Mouse (Mus musculus) neural tube, embryonic 14.5 days (tissue): Measurements from ENCODE around the gene Acsl1. TPM values are rescaled to one million over a fixed set of nuclear protein-coding genes. Genes with fewer than 3 reads are reported as not detected.

Source experiments
- ATAC-seq: fragments of 200-750 bp; cut with Nextera tagmentation; 2 replicates; pipeline ENCODE4 v1.8.0; 2017; ENCODE audit warnings: low read depth, mild to moderate bottlenecking, moderate TSS enrichment, moderate library complexity
- H3K27ac ChIP-seq: fragments of 300-500 bp; sonication (generic); 2 replicates; pipeline ENCODE4 v1.5.1; 2014; ENCODE audit warnings: low read depth, mild to moderate bottlenecking, control low read depth, low read length, moderate library complexity, mixed read lengths
- H3K27me3 ChIP-seq: fragments of 300-500 bp; sonication (generic); 2 replicates; pipeline ENCODE4 v1.6.1; 2014; ENCODE audit warnings: low read length; ENCODE audit not compliant: control insufficient read depth, insufficient read depth
- H3K36me3 ChIP-seq: fragments of 300-500 bp; sonication (generic); 2 replicates; pipeline ENCODE4 v1.6.1; 2014; ENCODE audit warnings: low read length, mixed read lengths; ENCODE audit not compliant: control insufficient read depth, insufficient read depth
- H3K4me1 ChIP-seq: fragments of 300-500 bp; sonication (generic); 2 replicates; pipeline ENCODE4 v1.6.1; 2014; ENCODE audit warnings: low read length; ENCODE audit not compliant: control insufficient read depth, insufficient read depth
- H3K4me2 ChIP-seq: fragments of 300-500 bp; sonication (generic); 2 replicates; pipeline ENCODE4 v1.6.1; 2014; ENCODE audit warnings: mild to moderate bottlenecking, low read depth, low read length, control low read depth
- H3K4me3 ChIP-seq: fragments of 300-500 bp; sonication (generic); 2 replicates; pipeline ENCODE4 v1.5.1; 2014; ENCODE audit warnings: low read depth, low read length, control low read depth, mixed read lengths
- H3K9ac ChIP-seq: fragments of 300-500 bp; sonication (generic); replicated peaks from 2 replicates; pipeline ENCODE4 v1.6.1; 2014; ENCODE audit warnings: low read depth, mild to moderate bottlenecking, control low read depth, low read length, mixed read lengths
- H3K9me3 ChIP-seq: fragments of 300-500 bp; sonication (generic); 2 replicates; pipeline ENCODE4 v1.6.1; 2016; ENCODE audit warnings: low read length; ENCODE audit not compliant: control insufficient read depth
- WGBS: fragments of 180-500 bp; shearing (Covaris S2); extraction: QIAGEN DNeasy Blood & Tissue Kit; methylation state at CpG from one replicate; pipeline ENCODE4 v1.1.7; 2014; 5-methylcytosine and 5-hydroxymethylcytosine counted together
- polyA plus RNA-seq: library from polyadenylated mRNA; unstranded; fragments of >200 nt; fragmentation: Nextera tagmentation; extraction: Ambion mirVana; gene quantifications from 2 replicates; pipeline ENCODE4 v1.2.1, GENCODE M21; 2014

The Acsl1 gene
- polyA plus RNA-seq, 1 experiment from 2014 or later = 19.9 TPM

DNA sequence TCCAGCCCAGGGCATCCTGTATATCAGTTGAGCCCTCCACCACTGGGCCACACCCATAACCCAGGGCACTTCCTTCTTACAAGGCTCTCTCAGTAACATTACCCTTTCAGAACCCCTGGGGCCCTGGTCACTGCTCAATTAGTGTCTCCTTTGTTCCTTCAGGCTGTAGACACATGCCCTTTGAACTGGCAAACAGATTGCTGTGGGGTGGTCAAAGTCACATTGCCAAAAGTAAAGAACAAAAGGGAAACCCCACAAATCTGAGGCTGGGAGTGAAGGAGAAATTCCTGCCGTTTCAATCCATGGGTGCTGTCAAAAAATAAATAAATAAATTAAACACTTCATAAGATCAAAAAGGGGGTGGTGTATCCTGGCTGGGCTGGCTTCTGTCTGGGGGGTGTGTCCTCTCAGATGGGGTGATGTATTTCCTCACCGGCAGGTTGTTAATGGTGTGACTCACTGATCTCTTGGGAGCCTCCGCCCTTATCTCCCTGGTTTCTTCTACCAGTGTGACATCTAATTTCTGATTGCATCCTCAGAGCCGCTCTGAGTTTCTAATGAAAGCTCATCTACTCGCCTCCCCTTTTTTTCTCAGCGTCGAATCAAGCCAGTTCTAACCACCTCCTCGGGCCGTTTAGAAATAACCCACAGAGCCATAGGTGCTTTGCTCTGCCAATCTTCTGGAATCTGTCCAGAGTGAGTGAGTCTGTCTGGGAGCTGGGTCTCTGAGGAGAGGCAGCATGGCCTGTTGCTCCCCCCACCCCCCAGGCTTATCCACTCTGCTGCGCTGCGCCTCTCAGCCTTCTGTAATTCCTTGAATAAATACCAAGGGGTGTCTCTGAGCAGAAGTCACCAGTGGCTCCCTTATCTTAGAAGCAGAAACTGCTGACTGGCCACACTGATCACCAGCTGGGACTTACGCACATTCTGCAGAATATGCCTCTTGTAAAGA lies 24.6 kb upstream of the Acsl1 start:
- Histone ChIP-seq H3K27ac (no peak overlapping the region), H3K27me3 (no peaks in the 10 kb centered on the region), H3K36me3 (no peaks in the 10 kb centered on the region), H3K9me3 (no peaks in the 10 kb centered on the region), H3K4me2 (no peak overlapping the region), H3K4me3 (no peak overlapping the region), H3K9ac (no peak overlapping the region), H3K4me1 (no peaks in the 10 kb centered on the region)
- 31% methylated on average over 12 of the region's 12 CpGs for WGBS
- ATAC-seq = no peak; the same call in 1 of the 2 replicates

DNA sequence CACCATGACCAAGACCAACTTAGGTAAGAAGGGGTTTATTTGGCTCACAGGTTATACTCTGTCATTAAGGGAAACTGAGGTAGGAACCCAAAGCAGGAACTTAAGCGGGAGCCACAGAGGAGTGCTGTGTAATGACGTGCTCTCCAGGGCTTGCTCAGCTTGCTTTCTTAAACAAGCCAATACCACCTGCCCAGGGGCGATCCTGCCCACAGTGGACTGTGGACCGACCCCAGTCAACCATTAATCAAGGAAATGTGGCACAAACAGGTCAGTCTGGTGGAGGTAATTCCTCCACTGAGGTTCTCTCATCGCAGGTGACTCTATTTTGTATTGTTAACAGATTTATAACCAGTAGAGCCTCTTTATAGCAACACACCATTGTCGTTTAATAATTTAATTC lies 23.5 kb upstream of the Acsl1 start:
- no peaks in the 10 kb centered on the region for H3K4me1 ChIP-seq
- no peak overlapping the region for H3K9ac ChIP-seq
- WGBS = 87% methylated on average over 6 of the region's 6 CpGs
- H3K4me2 ChIP-seq = no peak overlapping the region
- no peak overlapping the region for H3K4me3 ChIP-seq
- no peak overlapping the region for H3K27ac ChIP-seq
- H3K36me3 ChIP-seq = no peaks in the 10 kb centered on the region
- ATAC-seq = no peak
- H3K27me3 ChIP-seq = no peaks in the 10 kb centered on the region
- H3K9me3 ChIP-seq = no peaks in the 10 kb centered on the region

DNA sequence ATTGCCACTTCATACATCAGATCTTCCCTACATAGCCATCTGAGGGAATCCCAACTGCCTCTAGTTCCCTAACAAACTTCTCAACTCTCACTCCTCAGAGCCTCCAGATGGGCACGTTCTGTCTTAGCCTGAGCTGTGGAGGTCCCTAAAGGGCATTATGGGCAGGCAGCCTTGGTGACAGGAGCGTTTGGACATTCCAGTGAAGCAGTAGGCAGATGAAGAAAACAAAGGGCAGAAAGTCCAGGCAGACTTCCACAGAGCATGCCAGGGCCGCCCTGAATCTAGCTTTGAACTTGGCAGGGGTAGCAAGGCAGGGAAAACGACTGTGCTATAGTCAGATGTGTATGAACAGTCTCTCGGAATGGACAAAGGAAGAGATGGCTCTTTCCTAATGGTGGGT lies 22.2 kb upstream of the Acsl1 start:
- no peaks in the 10 kb centered on the region for H3K9me3 ChIP-seq

DNA sequence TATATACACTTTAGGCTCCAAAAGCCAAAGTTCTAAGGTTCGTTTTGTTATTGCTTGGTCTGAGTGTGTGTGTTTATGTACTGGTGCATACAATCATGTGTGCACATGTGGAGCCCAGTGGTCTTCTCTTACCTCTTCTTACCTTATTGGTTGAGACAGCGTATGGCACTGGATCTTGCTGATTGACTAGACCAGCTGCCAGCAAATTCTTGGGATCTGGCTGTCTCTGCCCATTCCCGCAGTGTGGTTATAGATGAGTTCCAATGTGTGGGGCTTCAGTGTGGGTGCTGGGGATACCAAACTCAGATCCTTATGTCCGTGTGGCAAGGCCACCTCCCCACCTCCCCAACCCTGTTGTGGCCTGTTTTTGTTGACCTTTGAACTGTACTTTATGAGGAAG lies 21.8 kb upstream of the Acsl1 start:
- Histone ChIP-seq H3K9ac (no peak overlapping the region), H3K27me3 (no peaks in the 10 kb centered on the region), H3K4me3 (no peak overlapping the region), H3K9me3 (no peaks in the 10 kb centered on the region), H3K27ac (no peak overlapping the region), H3K4me2 (no peak overlapping the region), H3K36me3 (no peaks in the 10 kb centered on the region), H3K4me1 (no peaks in the 10 kb centered on the region)
- no peak for ATAC-seq
- WGBS = 86% methylated on average over 4 of the region's 4 CpGs

More for the DNA sequence above, 22.2 kb upstream of the Acsl1 start:
- Histone ChIP-seq H3K4me3 (no peak overlapping the region), H3K4me2 (no peak overlapping the region), H3K27me3 (no peaks in the 10 kb centered on the region), H3K27ac (no peak overlapping the region), H3K36me3 (no peaks in the 10 kb centered on the region), H3K9ac (no peak overlapping the region), H3K4me1 (no peaks in the 10 kb centered on the region)
- no peak for ATAC-seq
- WGBS = 78% methylated on average over 5 of the region's 5 CpGs

GRCm38 (mm10) chr8:46449723-46450251 lies 21.1 kb upstream of the Acsl1 start:
- H3K27me3 ChIP-seq = no peaks in the 10 kb centered on the region
- H3K36me3 ChIP-seq = no peaks in the 10 kb centered on the region
- H3K9ac ChIP-seq = no peak overlapping the region
- no peak overlapping the region for H3K27ac ChIP-seq
- H3K4me1 ChIP-seq = no peaks in the 10 kb centered on the region
- no peak overlapping the region for H3K4me2 ChIP-seq
- no peak; the same call in 1 of the 2 replicates for ATAC-seq
- WGBS = 79% methylated on average over 8 of the region's 8 CpGs
- no peaks in the 10 kb centered on the region for H3K9me3 ChIP-seq
- no peak overlapping the region for H3K4me3 ChIP-seq

GRCm38 (mm10) chr8:46458215-46458811 lies 12.5 kb upstream of the Acsl1 start:
- Histone ChIP-seq H3K4me3 (no peak overlapping the region), H3K4me1 (no peaks in the 10 kb centered on the region), H3K36me3 (no peaks in the 10 kb centered on the region), H3K4me2 (no peak overlapping the region), H3K27me3 (no peaks in the 10 kb centered on the region), H3K9ac (no peak overlapping the region), H3K9me3 (no peaks in the 10 kb centered on the region), H3K27ac (no peak overlapping the region)
- WGBS = 69% methylated on average over 6 of the region's 6 CpGs
- no peak for ATAC-seq

- no peak for ATAC-seq
- Histone ChIP-seq H3K9ac (no peak overlapping the region), H3K4me3 (no peak overlapping the region), H3K27me3 (no peaks in the 10 kb centered on the region), H3K4me1 (peaks cover 9% of the 10 kb centered on the region; the same call in 1 of the 2 replicates), H3K27ac (no peak overlapping the region), H3K36me3 (no peaks in the 10 kb centered on the region), H3K9me3 (no peaks in the 10 kb centered on the region), H3K4me2 (no peak overlapping the region)
- WGBS = 84% methylated on average over 2 of the region's 2 CpGs
These were observed 2.4 kb upstream of the Acsl1 start for GRCm38 (mm10) chr8:46468400-46468799.

- H3K27ac ChIP-seq = no peak overlapping the region
- H3K27me3 ChIP-seq = no peaks in the 10 kb centered on the region
- 95% methylated on average over 8 of the region's 8 CpGs for WGBS
- H3K9ac ChIP-seq = no peak overlapping the region
- H3K36me3 ChIP-seq = no peaks in the 10 kb centered on the region
- H3K4me3 ChIP-seq = no peak overlapping the region
- ATAC-seq = no peak
- no peaks in the 10 kb centered on the region for H3K9me3 ChIP-seq
- H3K4me1 ChIP-seq = peaks cover 9% of the 10 kb centered on the region; the same call in 1 of the 2 replicates
- H3K4me2 ChIP-seq = no peak overlapping the region
These were observed 1.6 kb upstream of the Acsl1 start for GRCm38 (mm10) chr8:46469071-46469769.
